Mouse (Mus musculus): ENCODE data around the gene Vash2.

- TF ChIP-seq POLR2A (IDR thresholded peaks at IDR 0.05; ENCODE audit: low read depth, low read length): no peak
- no peak for TF ChIP-seq CTCF (conservative IDR thresholded peaks at IDR 0.05; ENCODE audit: insufficient read depth, insufficient read length, low read depth, low read length)
Observed at GRCm38 (mm10) chr1:191025016-191026012, 46.2 kb upstream of the Vash2 start.
